Mouse (Mus musculus): ENCODE data around the gene Skint2. TPM values are rescaled to one million over a fixed set of nuclear protein-coding genes. Genes with fewer than 3 reads are reported as not detected.

The Skint2 gene
- not detected in 2 replicates for polyA plus RNA-seq (2021; fragmentation: Nextera tagmentation)
- long read RNA-seq, experiment 1: 0 reads
- long read RNA-seq, experiment 2: 0 reads

GRCm38 (mm10) chr4:112556894-112557293 is at the start of gene Skint2:
TSS of gene Skint2 (plus strand) at chr4:112557194.

Other genes starting within 250 kb of the Skint2 start
- not detected in 2 replicates for gene Skint9, start 123.2 kb upstream of the Skint2 start, polyA plus RNA-seq (2021; fragmentation: Nextera tagmentation)
- gene Skint10, start 217.7 kb downstream of the Skint2 start, polyA plus RNA-seq (2021; fragmentation: Nextera tagmentation): not detected in 2 replicates

All from left cerebral cortex, adult 6 months (tissue).